8 mouse cellular contexts compared by ENCODE assay signal in genomic region chr17:6257070-6257456, GRCm38 (mm10). TPM values are rescaled to one million over a fixed set of nuclear protein-coding genes. Genes with fewer than 3 reads are reported as not detected.
A peak's percentile ranks its signal among the peaks of the same experiment; 100 is the strongest.
DNase-seq lines count a peak whose midpoint lies in the region; ATAC-seq and TF ChIP-seq lines count a peak whose summit lies in the region.
"Not testable (repeated sequence)": the region's sequence is repeated elsewhere in the genome, so short reads cannot be mapped to it uniquely, and the experiment has no call there.

No protein-coding gene starts in this region.

- not testable (repeated sequence) for H3K4me1 ChIP-seq in forebrain, embryonic 15.5 days; hindbrain, embryonic 10.5 days (replicated peaks); midbrain, embryonic 11.5 days (ENCODE audit: control insufficient read depth, insufficient read depth, low read length)

- not testable (repeated sequence) for H3K36me3 ChIP-seq in forebrain, embryonic 15.5 days; hindbrain, embryonic 10.5 days; midbrain, embryonic 11.5 days (ENCODE audit: control insufficient read depth, insufficient read depth, low read length)

- WGBS in forebrain, embryonic 15.5 days, result 0% methylated on average over 14 of the region's 20 CpGs
- 3% methylated on average over 18 of the region's 20 CpGs for WGBS in hindbrain, embryonic 10.5 days
- 0% methylated on average over 15 of the region's 20 CpGs for WGBS in midbrain, embryonic 11.5 days

- peak overlapping the region; percentile 40 for H3K4me3 ChIP-seq in forebrain, embryonic 15.5 days
- H3K4me3 ChIP-seq in hindbrain, embryonic 10.5 days, result peak overlapping the region; percentile 41
- peak overlapping the region; percentile 54 for H3K4me3 ChIP-seq in layer of hippocampus, adult 2 months
- H3K4me3 ChIP-seq in midbrain, embryonic 11.5 days (ENCODE audit: low read depth, low read length), result 0 out of 2 replicates have a peak overlapping the region, but pooled peaks have one; percentile 13

- peak; percentile 6 for DNase-seq in MN1 (ENCODE audit: low spot score)
- peak; percentile 80 to 85 for DNase-seq in cerebellum, postnatal 25 days
- DNase-seq in hindbrain, embryonic 10.5 days (ENCODE audit: low spot score), result not testable (repeated sequence)
- DNase-seq in layer of hippocampus, adult 2 months (ENCODE audit: low spot score in 2 of 2), result peak; percentile 59 to 60
- DNase-seq in left cerebral cortex, postnatal 25 days (ENCODE audit: low spot score in 2 of 2), result peak; percentile 84 to 86
- peak; percentile 81 for DNase-seq in midbrain, embryonic 11.5 days (ENCODE audit: low spot score, missing footprints)
- DNase-seq in right cerebral cortex, postnatal 10 days (ENCODE audit: low spot score in 2 of 2), result peak; percentile 81 to 90

- TF ChIP-seq CTCF in layer of hippocampus, adult 2 months (conservative IDR thresholded peaks at IDR 0.05), result not testable (repeated sequence)

- ATAC-seq in forebrain, embryonic 15.5 days (replicated peaks), result peak; percentile 52; the same call in 1 of the 2 replicates
- ATAC-seq in midbrain, embryonic 11.5 days (ENCODE audit: low FRiP score), result 0 out of 2 replicates have a peak, but pooled peaks have one; percentile 11

- H3K27ac ChIP-seq in forebrain, embryonic 15.5 days (replicated peaks); hindbrain, embryonic 10.5 days; midbrain, embryonic 11.5 days (ENCODE audit: low read depth, low read length): not testable (repeated sequence)
- peak overlapping the region; percentile 84 for H3K27ac ChIP-seq in layer of hippocampus, adult 2 months

- not testable (repeated sequence) for H3K27me3 ChIP-seq in forebrain, embryonic 15.5 days; hindbrain, embryonic 10.5 days (ENCODE audit: insufficient read depth, poor library complexity, severe bottlenecking); midbrain, embryonic 11.5 days (ENCODE audit: control insufficient read depth, insufficient read depth, low read length)

- H3K9me3 ChIP-seq in forebrain, embryonic 15.5 days; hindbrain, embryonic 10.5 days; midbrain, embryonic 11.5 days (ENCODE audit: control insufficient read depth, low read length): not testable (repeated sequence)

- H3K9ac ChIP-seq in forebrain, embryonic 15.5 days (replicated peaks), result peak overlapping the region; percentile 40; the same call in 1 of the 2 replicates
- not testable (repeated sequence) for H3K9ac ChIP-seq in midbrain, embryonic 11.5 days (ENCODE audit: low read length)

- H3K4me2 ChIP-seq in forebrain, embryonic 15.5 days (replicated peaks), result peak overlapping the region; percentile 45
- H3K4me2 ChIP-seq in midbrain, embryonic 11.5 days, result peak overlapping the region; percentile 29; the same call in 1 of the 2 replicates

- intact Hi-C loops in left cerebral cortex, postnatal 25 days (cut with DNase I), result not testable (repeated sequence)

RNA-seq across cellular contexts. Expression of gene Tmem181a, which starts 0.4 kb away (rescaled TPM):
- polyA plus RNA-seq in forebrain, embryonic 15.5 days (2015; fragmentation: Nextera tagmentation; extraction: Ambion mirVana), result 38.2 and 40.1 TPM in 2 replicates
- 23.5 and 24.4 TPM in 2 replicates for polyA plus RNA-seq in hindbrain, embryonic 10.5 days (2016; fragmentation: Nextera tagmentation; extraction: Ambion mirVana)
- 10 to 100 TPM; 51.4 to 52.3 TPM for total RNA-seq in layer of hippocampus, adult 2 months (2021)
- 10 to 100 TPM; 70.0 to 71.7 TPM for total RNA-seq in left cerebral cortex, postnatal 25 days (2021)
- 22.2 and 25.6 TPM in 2 replicates for polyA plus RNA-seq in midbrain, embryonic 11.5 days (2014; fragmentation: Nextera tagmentation; extraction: Ambion mirVana)
